Mouse (Mus musculus): ENCODE measurements around the gene Dap. TPM values are rescaled to one million over a fixed set of nuclear protein-coding genes. Genes with fewer than 3 reads are reported as not detected.

The Dap gene
- polyA plus RNA-seq, 1 experiment from 2014 or later, result 44.5 TPM

GRCm38 (mm10) chr15:31233006-31233405 is 8.9 kb downstream of the Dap start:
- no peaks in the 10 kb centered on the region for H3K36me3 ChIP-seq (ENCODE audit: control insufficient read depth, insufficient read depth, low read length)
- H3K4me1 ChIP-seq (ENCODE audit: control insufficient read depth, insufficient read depth, low read length), result no peaks in the 10 kb centered on the region
- H3K4me3 ChIP-seq (ENCODE audit: low read depth, low read length), result no peak overlapping the region
- no peak for DNase-seq (ENCODE audit: low spot score)
- no peak overlapping the region for H3K27ac ChIP-seq (ENCODE audit: low read depth, low read length)
- no peak for ATAC-seq (ENCODE audit: insufficient read depth, low FRiP score, low TSS enrichment)
- no peaks in the 10 kb centered on the region for H3K9me3 ChIP-seq (ENCODE audit: control insufficient read depth, low read length)
- 97% methylated on average over 1 of the region's 1 CpGs for whole genome bisulfite sequencing
- no peak overlapping the region for H3K4me2 ChIP-seq (ENCODE audit: low read depth)
- no peaks in the 10 kb centered on the region for H3K27me3 ChIP-seq (ENCODE audit: control insufficient read depth, insufficient read depth, low read length)
- no peak overlapping the region for H3K9ac ChIP-seq (ENCODE audit: low read length)

- no peaks in the 10 kb centered on the region for H3K9me3 ChIP-seq (ENCODE audit: control insufficient read depth, low read length)
- no peaks in the 10 kb centered on the region for H3K36me3 ChIP-seq (ENCODE audit: control insufficient read depth, insufficient read depth, low read length)
- ATAC-seq (ENCODE audit: insufficient read depth, low FRiP score, low TSS enrichment) (no peak), DNase-seq (ENCODE audit: low spot score) (no peak)
- H3K4me1 ChIP-seq (ENCODE audit: control insufficient read depth, insufficient read depth, low read length), result no peaks in the 10 kb centered on the region
- no peak overlapping the region for H3K27ac ChIP-seq (ENCODE audit: low read depth, low read length)
- H3K27me3 ChIP-seq (ENCODE audit: control insufficient read depth, insufficient read depth, low read length), result no peaks in the 10 kb centered on the region
- H3K4me3 ChIP-seq (ENCODE audit: low read depth, low read length), result no peak overlapping the region
- WGBS, result 93% methylated on average over 9 of the region's 9 CpGs
- H3K4me2 ChIP-seq (ENCODE audit: low read depth), result no peak overlapping the region
- no peak overlapping the region for H3K9ac ChIP-seq (ENCODE audit: low read length)
Measured at GRCm38 (mm10) chr15:31235794-31236548, 11.9 kb downstream of the Dap start.

- 93% methylated on average over 9 of the region's 9 CpGs for WGBS
- Histone ChIP-seq H3K36me3 (ENCODE audit: control insufficient read depth, insufficient read depth, low read length) (no peaks in the 10 kb centered on the region), H3K4me3 (ENCODE audit: low read depth, low read length) (no peak overlapping the region), H3K9me3 (ENCODE audit: control insufficient read depth, low read length) (no peaks in the 10 kb centered on the region), H3K27me3 (ENCODE audit: control insufficient read depth, insufficient read depth, low read length) (no peaks in the 10 kb centered on the region), H3K27ac (ENCODE audit: low read depth, low read length) (no peak overlapping the region), H3K4me1 (ENCODE audit: control insufficient read depth, insufficient read depth, low read length) (no peaks in the 10 kb centered on the region), H3K9ac (ENCODE audit: low read length) (no peak overlapping the region), H3K4me2 (ENCODE audit: low read depth) (no peak overlapping the region)
- ATAC-seq (ENCODE audit: insufficient read depth, low FRiP score, low TSS enrichment), result no peak
- no peak for DNase-seq (ENCODE audit: low spot score)
Measured at GRCm38 (mm10) chr15:31236549-31236907, 12.4 kb downstream of the Dap start.

- no peak overlapping the region for H3K9ac ChIP-seq (ENCODE audit: low read length)
- ATAC-seq (ENCODE audit: insufficient read depth, low FRiP score, low TSS enrichment) (no peak), DNase-seq (ENCODE audit: low spot score) (no peak)
- H3K27ac ChIP-seq (ENCODE audit: low read depth, low read length), result no peak overlapping the region
- H3K4me2 ChIP-seq (ENCODE audit: low read depth), result no peak overlapping the region
- H3K9me3 ChIP-seq (ENCODE audit: control insufficient read depth, low read length), result no peaks in the 10 kb centered on the region
- no peaks in the 10 kb centered on the region for H3K36me3 ChIP-seq (ENCODE audit: control insufficient read depth, insufficient read depth, low read length)
- WGBS, result 85% methylated on average over 11 of the region's 11 CpGs
- no peak overlapping the region for H3K4me3 ChIP-seq (ENCODE audit: low read depth, low read length)
- no peaks in the 10 kb centered on the region for H3K27me3 ChIP-seq (ENCODE audit: control insufficient read depth, insufficient read depth, low read length)
- H3K4me1 ChIP-seq (ENCODE audit: control insufficient read depth, insufficient read depth, low read length), result no peaks in the 10 kb centered on the region
Measured at GRCm38 (mm10) chr15:31237368-31237767, 13.3 kb downstream of the Dap start.

- H3K4me3 ChIP-seq (ENCODE audit: low read depth, low read length), result no peak overlapping the region
- DNase-seq (ENCODE audit: low spot score) (no peak), ATAC-seq (ENCODE audit: insufficient read depth, low FRiP score, low TSS enrichment) (no peak)
- WGBS, result 81% methylated on average over 5 of the region's 5 CpGs
- H3K4me2 ChIP-seq (ENCODE audit: low read depth), result no peak overlapping the region
- H3K4me1 ChIP-seq (ENCODE audit: control insufficient read depth, insufficient read depth, low read length), result no peaks in the 10 kb centered on the region
- no peaks in the 10 kb centered on the region for H3K36me3 ChIP-seq (ENCODE audit: control insufficient read depth, insufficient read depth, low read length)
- H3K9ac ChIP-seq (ENCODE audit: low read length), result no peak overlapping the region
- no peak overlapping the region for H3K27ac ChIP-seq (ENCODE audit: low read depth, low read length)
- H3K27me3 ChIP-seq (ENCODE audit: control insufficient read depth, insufficient read depth, low read length), result no peaks in the 10 kb centered on the region
- no peaks in the 10 kb centered on the region for H3K9me3 ChIP-seq (ENCODE audit: control insufficient read depth, low read length)
Measured at GRCm38 (mm10) chr15:31237898-31238297, 13.8 kb downstream of the Dap start.

GRCm38 (mm10) chr15:31238611-31239010 is 14.5 kb downstream of the Dap start:
- Histone ChIP-seq H3K27ac (ENCODE audit: low read depth, low read length) (no peak overlapping the region), H3K27me3 (ENCODE audit: control insufficient read depth, insufficient read depth, low read length) (no peaks in the 10 kb centered on the region), H3K9me3 (ENCODE audit: control insufficient read depth, low read length) (no peaks in the 10 kb centered on the region), H3K4me3 (ENCODE audit: low read depth, low read length) (no peak overlapping the region), H3K4me2 (ENCODE audit: low read depth) (no peak overlapping the region), H3K9ac (ENCODE audit: low read length) (no peak overlapping the region), H3K4me1 (ENCODE audit: control insufficient read depth, insufficient read depth, low read length) (no peaks in the 10 kb centered on the region), H3K36me3 (ENCODE audit: control insufficient read depth, insufficient read depth, low read length) (no peaks in the 10 kb centered on the region)
- no peak for ATAC-seq (ENCODE audit: insufficient read depth, low FRiP score, low TSS enrichment)
- 65% methylated on average over 11 of the region's 11 CpGs for WGBS
- DNase-seq (ENCODE audit: low spot score), result no peak

- Histone ChIP-seq H3K4me2 (ENCODE audit: low read depth) (no peak overlapping the region), H3K9ac (ENCODE audit: low read length) (no peak overlapping the region), H3K36me3 (ENCODE audit: control insufficient read depth, insufficient read depth, low read length) (no peaks in the 10 kb centered on the region), H3K4me3 (ENCODE audit: low read depth, low read length) (no peak overlapping the region), H3K27ac (ENCODE audit: low read depth, low read length) (no peak overlapping the region), H3K9me3 (ENCODE audit: control insufficient read depth, low read length) (no peaks in the 10 kb centered on the region), H3K4me1 (ENCODE audit: control insufficient read depth, insufficient read depth, low read length) (no peaks in the 10 kb centered on the region), H3K27me3 (ENCODE audit: control insufficient read depth, insufficient read depth, low read length) (no peaks in the 10 kb centered on the region)
- WGBS, result 87% methylated on average over 13 of the region's 13 CpGs
- ATAC-seq (ENCODE audit: insufficient read depth, low FRiP score, low TSS enrichment), result no peak
- no peak for DNase-seq (ENCODE audit: low spot score)
Measured at GRCm38 (mm10) chr15:31239713-31240112, 15.6 kb downstream of the Dap start.

- H3K9me3 ChIP-seq (ENCODE audit: control insufficient read depth, low read length), result no peaks in the 10 kb centered on the region
- no peaks in the 10 kb centered on the region for H3K27me3 ChIP-seq (ENCODE audit: control insufficient read depth, insufficient read depth, low read length)
- no peak for ATAC-seq (ENCODE audit: insufficient read depth, low FRiP score, low TSS enrichment)
- H3K9ac ChIP-seq (ENCODE audit: low read length), result no peak overlapping the region
- DNase-seq (ENCODE audit: low spot score), result no peak
- H3K4me2 ChIP-seq (ENCODE audit: low read depth), result no peak overlapping the region
- no peak overlapping the region for H3K27ac ChIP-seq (ENCODE audit: low read depth, low read length)
- H3K4me3 ChIP-seq (ENCODE audit: low read depth, low read length), result no peak overlapping the region
- H3K4me1 ChIP-seq (ENCODE audit: control insufficient read depth, insufficient read depth, low read length), result no peaks in the 10 kb centered on the region
- 96% methylated on average over 4 of the region's 4 CpGs for WGBS
- H3K36me3 ChIP-seq (ENCODE audit: control insufficient read depth, insufficient read depth, low read length), result no peaks in the 10 kb centered on the region
Measured at GRCm38 (mm10) chr15:31240181-31240580, 16.1 kb downstream of the Dap start.

- ATAC-seq (ENCODE audit: insufficient read depth, low FRiP score, low TSS enrichment) (no peak), DNase-seq (ENCODE audit: low spot score) (no peak)
- Histone ChIP-seq H3K4me3 (ENCODE audit: low read depth, low read length) (no peak overlapping the region), H3K9ac (ENCODE audit: low read length) (no peak overlapping the region), H3K27ac (ENCODE audit: low read depth, low read length) (no peak overlapping the region), H3K4me1 (ENCODE audit: control insufficient read depth, insufficient read depth, low read length) (no peaks in the 10 kb centered on the region), H3K4me2 (ENCODE audit: low read depth) (no peak overlapping the region), H3K36me3 (ENCODE audit: control insufficient read depth, insufficient read depth, low read length) (no peaks in the 10 kb centered on the region), H3K9me3 (ENCODE audit: control insufficient read depth, low read length) (no peaks in the 10 kb centered on the region), H3K27me3 (ENCODE audit: control insufficient read depth, insufficient read depth, low read length) (no peaks in the 10 kb centered on the region)
- WGBS, result 82% methylated on average over 10 of the region's 10 CpGs
Measured at GRCm38 (mm10) chr15:31243260-31243659, 19.1 kb downstream of the Dap start.

Data from neural tube, embryonic 11.5 days (tissue).